Mouse (Mus musculus) E14TG2a.4 (cell line): Measurements from ENCODE around the gene Zfhx3.

Source experiments
- CTCF ChIP-seq: conservative IDR thresholded peaks from 2 replicates; pipeline ENCODE4 v1.5.1; 2014; ENCODE audit warnings: low read length
- POU5F1 ChIP-seq: IDR thresholded peaks from 2 replicates; pipeline ENCODE4 v1.6.1; 2014; ENCODE audit warnings: low read length, borderline replicate concordance

GRCm38 (mm10) chr8:108592028-108592724, 649.7 kb downstream of the Zfhx3 start:
- TF ChIP-seq CTCF: no peak
- TF ChIP-seq POU5F1: no peak
